Mouse (Mus musculus): ENCODE measurements around the gene Gzmd.
A peak's percentile ranks its signal among the peaks of the same experiment; 100 is the strongest.
"Not testable (repeated sequence)": the region's sequence is repeated elsewhere in the genome, so short reads cannot be mapped to it uniquely, and the experiment has no call there.

The Gzmd gene

GRCm38 (mm10) chr14:56132508-56132907 is at the start of gene Gzmd:
TSS of gene Gzmd (minus strand) at chr14:56132608.
- not testable (repeated sequence) for DNase-seq (ENCODE audit: low spot score in 2 of 2)

- DNase-seq (ENCODE audit: low spot score in 2 of 2): peak in 1 of 2 experiments; percentile 3
These were observed 45.2 kb upstream of the Gzmd start for GRCm38 (mm10) chr14:56177651-56178050.

GRCm38 (mm10) chr14:56174499-56174898 is 42.1 kb upstream of the Gzmd start, which contains the start of gene Gzmn:
TSS of gene Gzmn (minus strand) at chr14:56174599.
- DNase-seq (ENCODE audit: low spot score in 2 of 2): no peak

GRCm38 (mm10) chr14:56173396-56173795 is 41.0 kb upstream of the Gzmd start:
- DNase-seq (ENCODE audit: low spot score in 2 of 2): no peak

GRCm38 (mm10) chr14:56172744-56173143 is 40.3 kb upstream of the Gzmd start:
- DNase-seq (ENCODE audit: low spot score in 2 of 2): no peak

DNA sequence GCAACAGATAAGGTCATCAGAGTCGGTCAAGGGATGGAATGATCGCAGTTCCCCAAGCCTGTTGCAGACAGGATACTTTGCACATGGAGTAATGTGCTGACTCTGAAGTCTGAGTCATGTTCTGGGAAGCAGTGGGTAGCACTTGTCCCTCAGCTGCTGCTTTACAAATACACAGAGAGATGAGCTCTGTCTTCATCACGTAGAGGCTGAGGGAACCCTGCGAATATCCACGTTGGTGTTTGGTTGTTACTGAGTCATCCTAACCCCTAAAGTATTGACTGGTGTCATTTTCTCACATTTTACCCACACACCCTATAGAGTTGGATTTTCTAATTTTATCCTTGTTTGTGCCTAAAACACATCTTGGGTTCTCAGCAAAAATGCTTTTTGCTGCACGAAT is 35.6 kb upstream of the Gzmd start:
- DNase-seq (ENCODE audit: low spot score in 2 of 2): no peak

DNA sequence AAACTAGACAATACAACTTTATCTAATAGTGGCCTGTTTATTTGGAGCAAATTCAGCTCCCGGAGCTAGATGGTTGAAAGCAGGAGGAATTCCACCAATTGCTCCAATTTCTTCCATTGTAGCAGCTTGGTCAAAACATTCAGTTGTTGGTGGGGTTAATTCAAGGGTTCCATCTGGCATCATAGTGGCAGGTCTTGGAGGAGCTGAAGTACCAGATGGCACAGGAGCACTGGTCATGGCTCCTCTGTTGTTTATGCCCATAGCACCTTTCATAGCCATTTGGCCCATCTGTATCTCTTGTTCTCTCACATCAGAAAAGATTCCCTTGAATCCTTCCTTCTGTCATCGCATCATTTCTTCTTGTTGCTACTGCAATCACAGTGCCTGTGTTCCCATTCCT is 29.7 kb upstream of the Gzmd start:
- no peak for DNase-seq (ENCODE audit: low spot score in 2 of 2)

DNA sequence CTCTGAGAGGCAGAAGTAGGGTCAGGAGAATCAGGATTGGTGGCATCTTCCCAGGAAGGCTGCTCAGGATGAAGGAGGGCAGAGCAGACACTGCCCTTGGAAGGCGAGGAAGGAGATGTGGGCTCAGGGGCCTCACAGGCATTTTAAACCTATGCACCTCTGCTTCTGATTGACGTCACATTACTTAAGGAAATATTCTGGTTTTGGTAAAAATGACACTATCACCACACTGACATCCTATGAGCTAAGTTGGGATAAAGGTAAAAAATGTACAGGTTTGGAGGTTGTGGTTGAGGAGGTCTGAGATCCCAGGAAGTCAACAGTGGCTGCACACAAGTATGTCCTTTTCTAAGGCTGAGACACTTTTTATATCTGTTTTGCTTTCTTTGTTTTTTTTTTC is 27.1 kb upstream of the Gzmd start, which contains the start of gene Gzmg:
Gzmg (minus strand) TSS at position 101 of the 400 bp plus-strand sequence.
- DNase-seq (ENCODE audit: low spot score in 2 of 2): not testable (repeated sequence)

DNA sequence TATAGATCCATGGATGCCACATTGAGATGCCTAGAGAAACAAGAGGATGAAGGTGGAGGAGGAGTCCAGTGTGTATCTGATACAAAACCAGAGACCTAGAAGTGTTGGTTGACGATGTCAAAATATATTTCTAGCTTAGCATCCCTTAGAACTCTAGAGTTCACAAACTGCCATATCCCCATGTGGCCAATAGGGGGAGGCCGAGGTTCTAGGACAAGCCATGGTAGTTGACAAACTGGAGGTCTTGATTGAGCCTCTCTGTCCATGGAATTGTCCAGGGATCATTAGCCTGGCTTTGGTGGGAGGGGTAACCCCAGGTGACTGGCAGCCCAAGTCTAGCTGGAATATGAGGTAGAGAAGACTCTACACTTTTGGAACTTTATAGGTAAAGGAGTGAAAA is 22.9 kb upstream of the Gzmd start:
- DNase-seq (ENCODE audit: low spot score in 2 of 2): no peak

DNA sequence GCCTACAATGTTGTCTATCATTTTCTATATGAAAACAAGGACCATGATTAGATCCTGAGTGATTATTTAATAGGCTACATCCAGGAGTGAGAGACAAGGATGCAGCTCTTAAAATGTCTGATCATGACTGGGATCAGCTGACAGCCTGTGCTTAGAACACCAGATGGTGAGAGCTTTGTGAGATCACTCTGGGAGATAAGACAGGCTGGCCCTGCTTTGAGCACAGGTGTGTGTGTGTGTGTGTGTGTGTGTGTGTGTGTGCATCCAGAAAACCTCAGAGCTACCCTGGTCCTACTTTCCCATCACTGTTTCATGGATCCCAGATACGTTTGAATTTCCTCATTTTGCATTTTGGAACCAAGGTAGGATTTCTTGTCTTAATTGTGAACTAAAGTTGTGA is 1.3 kb upstream of the Gzmd start:
- DNase-seq (ENCODE audit: low spot score in 2 of 2): not testable (repeated sequence)

DNA sequence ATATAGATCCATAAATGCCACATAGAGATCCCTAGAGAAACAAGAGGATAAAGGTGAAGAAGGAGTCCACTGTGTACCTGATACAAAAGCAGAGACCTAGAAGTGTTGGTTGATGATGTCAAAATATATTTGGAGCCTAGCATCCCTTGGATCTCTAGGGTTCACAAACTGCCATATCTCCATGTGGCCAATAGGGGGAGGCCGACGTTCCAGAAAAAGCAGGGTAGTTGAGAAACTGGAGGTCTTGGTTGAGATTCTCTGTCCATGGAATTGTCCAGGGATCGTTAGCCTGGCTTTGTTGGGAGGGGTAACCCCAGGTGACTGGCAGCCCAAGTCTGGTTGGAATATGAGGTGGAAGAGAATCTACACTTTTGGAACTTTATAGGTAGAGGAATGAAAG is 4.1 kb downstream of the Gzmd start:
- DNase-seq (ENCODE audit: low spot score in 2 of 2): no peak

- DNase-seq (ENCODE audit: low spot score in 2 of 2): no peak
These were observed 8.9 kb downstream of the Gzmd start for GRCm38 (mm10) chr14:56123516-56123915.

- no peak for DNase-seq (ENCODE audit: low spot score in 2 of 2)
These were observed 11.9 kb downstream of the Gzmd start, which contains the start of gene Gzme for GRCm38 (mm10) chr14:56120525-56120924. TSS of gene Gzme (minus strand) at chr14:56120625.

DNA sequence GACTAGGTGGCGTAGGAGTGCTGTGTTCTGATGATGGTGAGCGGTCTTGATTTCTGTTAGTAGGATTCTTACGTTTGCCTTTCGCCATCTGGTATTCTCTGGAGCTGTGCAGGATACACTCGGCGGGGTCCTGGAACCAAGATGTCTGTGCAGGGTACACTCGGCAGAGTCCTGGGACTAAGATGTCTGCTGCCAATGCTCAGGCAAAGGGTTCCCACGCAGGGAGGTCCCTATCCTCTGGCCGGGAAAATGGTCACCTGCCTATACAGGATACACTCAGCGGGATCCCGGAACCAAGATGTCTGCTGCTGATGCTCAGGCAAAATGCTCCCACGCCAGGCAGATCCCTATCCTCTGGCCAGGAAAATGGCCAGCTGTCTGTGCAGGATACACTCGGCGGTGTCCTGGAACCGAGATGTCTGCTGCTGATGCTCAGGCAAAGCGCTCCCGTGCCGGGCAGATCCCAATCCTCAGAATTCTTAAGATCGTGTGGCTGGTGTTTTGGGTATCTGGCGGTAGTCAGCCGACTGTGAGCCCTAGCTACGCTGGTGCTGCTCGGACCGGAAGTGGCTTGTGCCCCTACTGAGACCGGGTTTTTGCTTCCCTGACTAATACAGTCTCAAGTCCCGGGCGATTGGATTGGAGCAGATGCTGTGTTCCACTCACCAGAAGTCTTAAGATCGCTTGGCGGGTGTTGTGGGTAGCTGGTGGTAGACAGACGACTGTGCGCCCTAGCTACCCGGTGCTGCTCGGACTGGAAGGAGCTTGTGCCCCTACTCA is 16.7 kb downstream of the Gzmd start:
- DNase-seq (ENCODE audit: low spot score in 2 of 2): not testable (repeated sequence)

- no peak for DNase-seq (ENCODE audit: low spot score in 2 of 2)
These were observed 26.8 kb downstream of the Gzmd start for GRCm38 (mm10) chr14:56105447-56106180.

DNA sequence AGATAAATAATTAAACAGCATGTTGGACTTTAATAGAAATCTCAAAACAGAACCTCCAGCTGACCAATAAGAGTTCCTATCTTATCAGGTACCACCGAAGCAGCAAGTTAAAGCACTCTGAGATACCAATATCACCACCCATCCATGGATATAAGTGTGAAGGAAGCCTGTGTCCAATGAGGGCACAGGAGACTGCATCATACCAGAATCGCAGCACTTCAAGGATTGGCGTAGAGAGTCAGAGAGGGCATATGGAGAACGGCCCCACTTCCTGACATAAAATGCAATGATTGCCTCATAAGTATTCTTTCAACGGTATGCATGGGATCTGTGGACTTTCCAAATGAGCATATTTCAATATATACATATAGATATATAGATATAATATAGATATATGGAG is 27.4 kb downstream of the Gzmd start:
- DNase-seq (ENCODE audit: low spot score in 2 of 2): no peak

DNA sequence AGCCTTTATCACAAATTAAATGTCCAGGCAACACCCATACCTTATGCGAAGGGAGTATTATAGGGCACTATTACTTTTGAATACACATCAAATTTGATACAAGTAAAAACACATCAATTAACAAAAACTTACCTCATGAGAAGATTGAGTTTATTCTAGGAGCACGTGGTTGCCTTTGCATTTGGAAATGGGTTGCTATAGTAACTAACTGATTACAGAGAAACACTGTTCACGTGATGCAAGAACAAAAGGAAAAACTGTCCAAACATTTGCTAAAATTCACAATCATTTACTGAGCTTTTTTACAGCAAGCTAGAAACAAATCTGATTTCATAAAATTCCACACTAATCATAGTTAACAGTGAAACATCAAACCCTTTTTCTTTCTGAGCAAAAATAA is 29.0 kb downstream of the Gzmd start:
- DNase-seq (ENCODE audit: low spot score in 2 of 2): no peak

GRCm38 (mm10) chr14:56102386-56102785 is 30.0 kb downstream of the Gzmd start, which contains the start of gene Ctsg:
TSS of gene Ctsg (minus strand) at chr14:56102574.
- DNase-seq (ENCODE audit: low spot score in 2 of 2): no peak

GRCm38 (mm10) chr14:56098940-56099339 is 33.5 kb downstream of the Gzmd start:
- DNase-seq (ENCODE audit: low spot score in 2 of 2): no peak

- DNase-seq (ENCODE audit: low spot score in 2 of 2): no peak
These were observed 34.8 kb downstream of the Gzmd start for GRCm38 (mm10) chr14:56097597-56097996.

DNA sequence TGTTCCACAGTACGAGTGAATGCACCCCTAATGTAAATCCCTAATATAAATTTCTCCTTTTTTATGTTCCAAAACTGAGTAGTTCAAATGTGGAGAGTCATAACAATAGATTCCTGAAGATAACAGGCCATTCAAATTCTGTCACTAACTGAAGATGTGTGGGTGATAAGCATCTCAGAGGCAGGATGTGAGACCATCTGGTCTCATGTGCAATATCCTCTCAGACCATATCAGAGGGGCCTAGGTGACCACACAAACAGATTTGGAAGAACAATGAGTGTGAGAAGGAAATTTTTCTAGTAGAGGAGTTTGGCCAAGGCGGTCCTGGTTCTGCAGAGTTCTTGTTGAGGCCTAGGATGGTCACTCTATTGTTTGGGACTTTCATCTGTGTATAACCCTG is 39.1 kb downstream of the Gzmd start:
- no peak for DNase-seq (ENCODE audit: low spot score in 2 of 2)

DNA sequence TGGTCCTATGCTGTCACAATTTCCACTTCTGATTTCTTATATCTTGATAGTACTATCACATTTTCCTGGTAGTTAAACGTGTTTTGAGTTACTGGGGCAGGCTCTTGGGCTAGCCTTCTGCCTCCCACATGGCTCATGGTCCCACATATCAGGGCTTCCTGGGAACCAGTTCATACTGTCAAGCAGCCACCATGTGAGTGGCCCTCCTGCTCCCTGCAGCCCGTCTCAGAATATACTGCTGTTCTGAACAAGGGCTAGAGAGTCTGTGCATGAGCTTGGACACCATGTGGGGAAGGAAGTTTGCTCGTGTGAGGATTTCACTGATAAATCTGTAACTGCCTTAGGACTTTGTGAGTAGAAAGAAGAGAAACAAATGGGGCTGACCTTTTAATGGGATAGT is 45.7 kb downstream of the Gzmd start:
- DNase-seq (ENCODE audit: low spot score in 2 of 2): no peak

GRCm38 (mm10) chr14:56085167-56085566 is 47.2 kb downstream of the Gzmd start, which contains the start of gene Mcpt8:
TSS of gene Mcpt8 (minus strand) at chr14:56085273.
- no peak for DNase-seq (ENCODE audit: low spot score in 2 of 2)
